Mouse (Mus musculus) erythroblast, embryonic 14.5 days (primary cell): Measurements from ENCODE around the gene Gfi1b.

ENCODE experiments used
- GATA1 ChIP-seq: IDR thresholded peaks from 2 replicates; pipeline ENCODE4 v1.6.1; 2012; ENCODE audit warnings: low read length, inconsistent platforms, mixed read lengths
- TAL1 ChIP-seq: IDR thresholded peaks from 3 replicates; pipeline ENCODE4 v1.6.1; 2012; ENCODE audit warnings: low read length, inconsistent platforms, mixed read lengths

GRCm38 (mm10) chr2:28588574-28588973, 33.2 kb downstream of the Gfi1b start:
- TF ChIP-seq TAL1 (no peak), GATA1 (no peak)
